Mouse (Mus musculus): ENCODE data around the gene Cenpe. TPM values are rescaled to one million over a fixed set of nuclear protein-coding genes. Genes with fewer than 3 reads are reported as not detected.

Gene Cenpe
- total RNA-seq, 2 experiments from 2014 or later = 0.91 to 1.4 TPM

- intact Hi-C loops (cut with DNase I) = loop anchor here (5.0 to 10.0 kb wide), 3 partner anchors 250 to 580 kb away; no protein-coding TSS in a partner anchor
- Histone ChIP-seq H3K4me3 (no peak overlapping the region), H3K27ac (no peak overlapping the region)
- TF ChIP-seq CTCF (IDR thresholded peaks at IDR 0.05) = no peak
- no peak for DNase-seq (ENCODE audit: extremely low spot score in 1 of 2, low spot score in 2 of 2)
These were observed 72.9 kb downstream of the Cenpe start for GRCm38 (mm10) chr3:135285256-135285655.

- Histone ChIP-seq H3K4me3 (no peak overlapping the region), H3K27ac (no peak overlapping the region)
- no peak for TF ChIP-seq CTCF (IDR thresholded peaks at IDR 0.05)
- intact Hi-C loops (cut with DNase I) = loop anchor here (5.0 to 10.0 kb wide), 3 partner anchors 249 to 579 kb away; no protein-coding TSS in a partner anchor
- no peak for DNase-seq (ENCODE audit: extremely low spot score in 1 of 2, low spot score in 2 of 2)
These were observed 73.5 kb downstream of the Cenpe start for GRCm38 (mm10) chr3:135285807-135286206.

- no peak for DNase-seq (ENCODE audit: extremely low spot score in 1 of 2, low spot score in 2 of 2)
- Histone ChIP-seq H3K4me3 (no peak overlapping the region), H3K27ac (no peak overlapping the region)
- no peak for TF ChIP-seq CTCF (IDR thresholded peaks at IDR 0.05)
- intact Hi-C loops (cut with DNase I) = loop anchor here (5.0 to 10.0 kb wide), 3 partner anchors 247 to 577 kb away; no protein-coding TSS in a partner anchor
These were observed 75.9 kb downstream of the Cenpe start for GRCm38 (mm10) chr3:135288138-135288750.

GRCm38 (mm10) chr3:135289148-135289547 lies 76.8 kb downstream of the Cenpe start:
- H3K27ac ChIP-seq = no peak overlapping the region
- DNase-seq (ENCODE audit: extremely low spot score in 1 of 2, low spot score in 2 of 2) = no peak
- intact Hi-C loops (cut with DNase I) = loop anchor here (5.0 to 10.0 kb wide), 3 partner anchors 246 to 576 kb away; no protein-coding TSS in a partner anchor
- H3K4me3 ChIP-seq = no peak overlapping the region
- no peak for TF ChIP-seq CTCF (IDR thresholded peaks at IDR 0.05)

GRCm38 (mm10) chr3:135290249-135290894 lies 78.0 kb downstream of the Cenpe start:
- no peak overlapping the region for H3K4me3 ChIP-seq
- intact Hi-C loops (cut with DNase I) = loop anchor here (5.0 kb wide), 2 partner anchors 112 to 442 kb away; no protein-coding TSS in a partner anchor
- peak; percentile 43 to 46 for DNase-seq (ENCODE audit: extremely low spot score in 1 of 2, low spot score in 2 of 2)
- peak; percentile 80 for TF ChIP-seq CTCF (IDR thresholded peaks at IDR 0.05)
- no peak overlapping the region for H3K27ac ChIP-seq

- intact Hi-C loops (cut with DNase I) = loop anchor here (5.0 kb wide), 2 partner anchors 109 to 439 kb away; no protein-coding TSS in a partner anchor
- Histone ChIP-seq H3K27ac (no peak overlapping the region), H3K4me3 (no peak overlapping the region)
- peak in 1 of 2 experiments; percentile 15 for DNase-seq (ENCODE audit: extremely low spot score in 1 of 2, low spot score in 2 of 2)
- no peak for TF ChIP-seq CTCF (IDR thresholded peaks at IDR 0.05)
These were observed 81.4 kb downstream of the Cenpe start for GRCm38 (mm10) chr3:135293703-135294102.

- intact Hi-C loops (cut with DNase I) = no loop called here
- Histone ChIP-seq H3K27ac (no peak overlapping the region), H3K4me3 (no peak overlapping the region)
- TF ChIP-seq CTCF (IDR thresholded peaks at IDR 0.05) = no peak
- no peak for DNase-seq (ENCODE audit: extremely low spot score in 1 of 2, low spot score in 2 of 2)
These were observed 83.2 kb downstream of the Cenpe start for GRCm38 (mm10) chr3:135295559-135295958.

GRCm38 (mm10) chr3:135298560-135298959 lies 86.2 kb downstream of the Cenpe start:
- no peak for TF ChIP-seq CTCF (IDR thresholded peaks at IDR 0.05)

GRCm38 (mm10) chr3:135300081-135300480 lies 87.7 kb downstream of the Cenpe start:
- no peak for TF ChIP-seq CTCF (IDR thresholded peaks at IDR 0.05)
- no peak for DNase-seq (ENCODE audit: extremely low spot score in 1 of 2, low spot score in 2 of 2)
- intact Hi-C loops (cut with DNase I) = no loop called here
- no peak overlapping the region for H3K4me3 ChIP-seq
- no peak overlapping the region for H3K27ac ChIP-seq

More at GRCm38 (mm10) chr3:135298560-135298959, 86.2 kb downstream of the Cenpe start:
- DNase-seq (ENCODE audit: extremely low spot score in 1 of 2, low spot score in 2 of 2) = peak in 1 of 2 experiments; percentile 28
- no peak overlapping the region for H3K27ac ChIP-seq
- intact Hi-C loops (cut with DNase I) = no loop called here
- H3K4me3 ChIP-seq = no peak overlapping the region

- H3K4me3 ChIP-seq = no peak overlapping the region
- no peak for TF ChIP-seq CTCF (IDR thresholded peaks at IDR 0.05)
- DNase-seq (ENCODE audit: extremely low spot score in 1 of 2, low spot score in 2 of 2) = no peak
- H3K27ac ChIP-seq = no peak overlapping the region
- intact Hi-C loops (cut with DNase I) = no loop called here
These were observed 91.7 kb downstream of the Cenpe start for GRCm38 (mm10) chr3:135304060-135304459.

- H3K4me3 ChIP-seq = no peak overlapping the region
- intact Hi-C loops (cut with DNase I) = no loop called here
- H3K27ac ChIP-seq = no peak overlapping the region
- no peak for TF ChIP-seq CTCF (IDR thresholded peaks at IDR 0.05)
- no peak for DNase-seq (ENCODE audit: extremely low spot score in 1 of 2, low spot score in 2 of 2)
These were observed 92.2 kb downstream of the Cenpe start for GRCm38 (mm10) chr3:135304566-135304965.
